Mouse (Mus musculus) heart, embryonic 14.5 days (tissue): ENCODE data around the gene Mapk13. TPM values are rescaled to one million over a fixed set of nuclear protein-coding genes. Genes with fewer than 3 reads are reported as not detected.

Experiments used
- ATAC-seq: fragments of 200-750 bp; cut with Nextera tagmentation; 2 replicates; pipeline ENCODE4 v1.8.0; 2017; ENCODE audit warnings: low read depth, moderate TSS enrichment; ENCODE audit not compliant: insufficient number of reproducible peaks, insufficient read depth, low FRiP score
- H3K27ac ChIP-seq, 2 experiments: fragments of 200-500 bp in 1 of 2; fragments of 300-500 bp in 1 of 2; sonication (generic) in 1 of 2; replicated peaks in 1 of 2; 2 replicates each; pipeline ENCODE4 v1.5.1; 2012 to 2014; ENCODE audit warnings: low read depth in 2 of 2, low read length in 2 of 2, control low read depth in 1 of 2, mild to moderate bottlenecking in 1 of 2, mixed read lengths in 1 of 2; ENCODE audit not compliant: control insufficient read depth in 1 of 2, insufficient read depth in 1 of 2
- H3K27me3 ChIP-seq: fragments of 300-500 bp; sonication (generic); 2 replicates; pipeline ENCODE4 v1.6.1; 2014; ENCODE audit warnings: mild to moderate bottlenecking, low read length, control low read depth; ENCODE audit not compliant: control insufficient read depth, insufficient read depth
- H3K36me3 ChIP-seq: fragments of 300-500 bp; sonication (generic); 2 replicates; pipeline ENCODE4 v1.6.1; 2014; ENCODE audit warnings: mild to moderate bottlenecking, control low read depth, low read length, mixed read lengths; ENCODE audit not compliant: control insufficient read depth, insufficient read depth
- H3K4me1 ChIP-seq, 2 experiments: fragments of 200-500 bp in 1 of 2; fragments of 300-500 bp in 1 of 2; sonication (generic) in 1 of 2; 2 replicates each; pipeline ENCODE4 v1.6.1; 2012 to 2014; ENCODE audit warnings: low read length in 2 of 2, control low read depth in 1 of 2, mixed read lengths in 1 of 2; ENCODE audit not compliant: control insufficient read depth in 2 of 2, insufficient read depth in 2 of 2
- H3K4me2 ChIP-seq: fragments of 300-500 bp; sonication (generic); 2 replicates; pipeline ENCODE4 v1.6.1; 2014; ENCODE audit warnings: mild to moderate bottlenecking, low read length
- H3K4me3 ChIP-seq, 2 experiments: fragments of 200-500 bp in 1 of 2; fragments of 300-500 bp in 1 of 2; sonication (generic) in 1 of 2; 2 replicates each; pipeline ENCODE4 v1.5.1; 2012 to 2014; ENCODE audit warnings: low read length in 2 of 2, mild to moderate bottlenecking in 2 of 2, control low read depth in 1 of 2, low read depth in 1 of 2, moderate library complexity in 1 of 2; ENCODE audit not compliant: control insufficient read depth in 1 of 2, insufficient read depth in 1 of 2
- H3K9ac ChIP-seq: fragments of 300-500 bp; sonication (generic); 2 replicates; pipeline ENCODE4 v1.6.1; 2014; ENCODE audit warnings: mild to moderate bottlenecking, low read length
- H3K9me3 ChIP-seq: fragments of 300-500 bp; sonication (generic); 2 replicates; pipeline ENCODE4 v1.6.1; 2016; ENCODE audit warnings: low read length, control low read depth; ENCODE audit not compliant: control insufficient read depth
- WGBS: fragments of 180-500 bp; shearing (Covaris S2); extraction: QIAGEN DNeasy Blood & Tissue Kit; methylation state at CpG from one replicate; pipeline ENCODE4 v1.1.7; 2014; 5-methylcytosine and 5-hydroxymethylcytosine counted together
- polyA plus RNA-seq: library from polyadenylated mRNA; unstranded; fragments of >200 nt; fragmentation: Nextera tagmentation; extraction: Ambion mirVana; gene quantifications from 2 replicates; pipeline ENCODE4 v1.2.1, GENCODE M21; 2014

The Mapk13 gene
- polyA plus RNA-seq, 1 experiment from 2014 or later = 2.5 TPM

GRCm38 (mm10) chr17:28743145-28743866, 25.8 kb upstream of the Mapk13 start:
- ATAC-seq = no peak
- peaks cover 100% of the 10 kb centered on the region for H3K36me3 ChIP-seq
- H3K4me2 ChIP-seq = no peak overlapping the region
- no peak overlapping the region for H3K9ac ChIP-seq
- H3K4me3 ChIP-seq = no peak overlapping the region
- WGBS = 86% methylated on average over 11 of the region's 11 CpGs
- H3K9me3 ChIP-seq = no peaks in the 10 kb centered on the region
- H3K27ac ChIP-seq = no peak overlapping the region
- peaks cover 0 to 5% of the 10 kb centered on the region in 2 experiments; a peak in 2 of 4 replicates for H3K4me1 ChIP-seq
- no peaks in the 10 kb centered on the region for H3K27me3 ChIP-seq

DNA sequence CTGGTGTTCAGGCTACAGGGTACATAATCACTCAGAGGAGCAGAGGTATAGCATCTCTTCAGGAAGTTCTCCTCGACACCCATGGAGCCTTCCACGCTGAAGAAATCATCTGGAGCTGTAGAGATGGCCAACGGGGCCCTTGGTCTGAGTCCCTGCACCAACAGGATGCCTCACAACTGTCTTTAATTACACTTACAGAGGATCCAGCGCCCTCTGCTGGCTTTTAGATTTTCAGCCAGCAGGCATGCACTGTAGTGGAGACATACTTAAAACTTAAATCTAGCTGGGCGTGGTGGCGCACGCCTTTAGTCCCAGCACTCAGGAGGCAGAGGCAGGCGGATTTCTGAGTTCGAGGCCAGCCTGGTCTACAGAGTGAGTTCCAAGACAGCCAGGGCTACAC, 25.2 kb upstream of the Mapk13 start:
- peaks cover 0 to 5% of the 10 kb centered on the region in 2 experiments; a peak in 2 of 4 replicates for H3K4me1 ChIP-seq
- H3K36me3 ChIP-seq = peaks cover 98% of the 10 kb centered on the region
- H3K4me2 ChIP-seq = no peak overlapping the region
- ATAC-seq = no peak
- no peak overlapping the region for H3K9ac ChIP-seq
- 88% methylated on average over 9 of the region's 9 CpGs for WGBS
- no peaks in the 10 kb centered on the region for H3K27me3 ChIP-seq
- no peaks in the 10 kb centered on the region for H3K9me3 ChIP-seq
- H3K4me3 ChIP-seq = no peak overlapping the region
- no peak overlapping the region for H3K27ac ChIP-seq

DNA sequence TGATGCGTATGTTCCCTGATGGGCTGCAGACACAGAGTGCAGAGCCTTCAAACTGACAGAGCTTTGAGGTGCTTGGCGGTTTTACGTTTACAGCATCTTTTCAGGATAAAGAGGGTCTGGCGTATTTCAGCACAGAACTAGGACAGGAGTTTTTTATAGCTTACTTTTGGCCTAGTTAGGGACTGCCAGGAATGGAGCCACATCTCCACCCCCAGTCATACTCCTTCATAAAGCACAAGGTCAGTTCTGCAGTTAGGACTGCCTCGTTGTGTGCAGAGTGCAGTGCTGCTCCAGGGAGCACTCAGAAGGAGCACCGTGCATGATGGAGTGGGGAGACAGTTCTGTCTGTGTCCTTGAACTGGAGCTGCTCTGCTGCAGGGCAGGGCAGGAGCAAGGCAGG, 23.3 kb upstream of the Mapk13 start:
- 66% methylated on average over 6 of the region's 6 CpGs for WGBS
- Histone ChIP-seq H3K9ac (no peak overlapping the region), H3K36me3 (peaks cover 80% of the 10 kb centered on the region), H3K27me3 (no peaks in the 10 kb centered on the region), H3K4me2 (no peak overlapping the region), H3K4me3 (no peak overlapping the region), H3K27ac (no peak overlapping the region), H3K9me3 (no peaks in the 10 kb centered on the region), H3K4me1 (peaks cover 0 to 5% of the 10 kb centered on the region in 2 experiments; a peak in 2 of 4 replicates)
- no peak for ATAC-seq

- peaks cover 58% of the 10 kb centered on the region for H3K36me3 ChIP-seq
- 90% methylated on average over 4 of the region's 4 CpGs for WGBS
Measured at GRCm38 (mm10) chr17:28748001-28748400, 21.1 kb upstream of the Mapk13 start.

GRCm38 (mm10) chr17:28750580-28750979, 18.5 kb upstream of the Mapk13 start:
- H3K4me1 ChIP-seq = peaks cover 0 to 5% of the 10 kb centered on the region in 2 experiments; a peak in 2 of 4 replicates
- H3K4me2 ChIP-seq = no peak overlapping the region
- H3K9ac ChIP-seq = no peak overlapping the region
- H3K36me3 ChIP-seq = peaks cover 32% of the 10 kb centered on the region
- ATAC-seq = 0 out of 2 replicates have a peak, but pooled peaks have one; percentile 29
- WGBS = 67% methylated on average over 6 of the region's 6 CpGs
- H3K27me3 ChIP-seq = no peaks in the 10 kb centered on the region
- H3K9me3 ChIP-seq = no peaks in the 10 kb centered on the region
- H3K4me3 ChIP-seq = no peak overlapping the region
- H3K27ac ChIP-seq = no peak overlapping the region

More at GRCm38 (mm10) chr17:28748001-28748400, 21.1 kb upstream of the Mapk13 start:
- H3K9me3 ChIP-seq = no peaks in the 10 kb centered on the region
- no peak overlapping the region for H3K9ac ChIP-seq
- no peak overlapping the region for H3K4me3 ChIP-seq
- no peak for ATAC-seq
- H3K4me2 ChIP-seq = no peak overlapping the region
- no peaks in the 10 kb centered on the region for H3K27me3 ChIP-seq
- no peak overlapping the region for H3K27ac ChIP-seq
- H3K4me1 ChIP-seq = peaks cover 0 to 5% of the 10 kb centered on the region in 2 experiments; a peak in 2 of 4 replicates

DNA sequence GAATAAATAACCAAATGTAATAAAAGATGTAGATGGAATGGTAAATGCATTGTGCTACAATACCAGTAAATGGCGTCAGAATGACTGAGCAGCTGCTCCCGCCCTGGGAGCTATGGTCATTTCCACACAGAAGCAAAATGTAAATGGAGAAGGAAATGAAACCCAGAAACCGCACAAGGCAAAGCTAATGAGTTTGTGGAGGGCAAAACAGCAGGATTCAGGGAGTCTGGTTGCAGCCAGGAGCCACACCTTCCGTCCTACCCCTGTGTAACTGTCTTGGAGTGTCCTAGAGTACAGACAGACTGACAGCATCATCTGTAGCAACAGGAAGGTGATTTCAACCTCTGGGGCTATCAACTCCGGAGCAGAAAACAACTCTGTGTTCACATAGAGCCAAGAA, 12.7 kb upstream of the Mapk13 start:
- ATAC-seq = no peak
- H3K27me3 ChIP-seq = no peaks in the 10 kb centered on the region
- no peaks in the 10 kb centered on the region for H3K4me1 ChIP-seq
- H3K27ac ChIP-seq = no peak overlapping the region
- no peak overlapping the region for H3K4me2 ChIP-seq
- no peaks in the 10 kb centered on the region for H3K9me3 ChIP-seq
- H3K9ac ChIP-seq = no peak overlapping the region
- H3K36me3 ChIP-seq = no peaks in the 10 kb centered on the region
- 63% methylated on average over 5 of the region's 5 CpGs for WGBS
- no peak overlapping the region for H3K4me3 ChIP-seq

GRCm38 (mm10) chr17:28757470-28757869, 11.6 kb upstream of the Mapk13 start:
- Histone ChIP-seq H3K9me3 (no peaks in the 10 kb centered on the region), H3K36me3 (no peaks in the 10 kb centered on the region), H3K9ac (no peak overlapping the region), H3K27me3 (no peaks in the 10 kb centered on the region), H3K27ac (no peak overlapping the region), H3K4me1 (no peaks in the 10 kb centered on the region), H3K4me3 (no peak overlapping the region), H3K4me2 (no peak overlapping the region)
- no peak for ATAC-seq
- WGBS = 62% methylated on average over 2 of the region's 2 CpGs
